In the genomic region with DNA sequence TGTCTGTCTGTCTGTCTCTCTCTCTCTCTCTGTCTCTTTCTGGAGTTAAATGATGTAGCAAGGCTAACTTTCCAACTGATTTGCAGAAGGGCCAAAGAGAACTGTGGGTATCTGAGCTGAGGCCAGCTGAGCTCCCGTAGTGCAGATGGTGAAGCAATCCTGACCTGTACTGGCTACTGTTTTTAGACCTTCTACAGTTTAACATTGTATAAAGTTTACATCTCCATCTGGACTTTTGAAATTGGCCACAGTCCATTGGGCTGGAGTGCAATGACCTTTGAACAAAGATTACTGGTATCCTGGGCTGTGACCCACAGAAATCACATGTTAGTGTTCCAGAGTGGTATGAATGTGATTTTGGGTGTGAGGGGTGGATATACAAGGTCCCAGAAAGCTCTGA, we compare ENCODE assay signal across 12 mouse cellular contexts.
DNase-seq lines count a peak whose midpoint lies in the region; TF ChIP-seq lines count a peak whose summit lies in the region.
"Had no signal": no experiment of that assay in that cellular context is flagged by ENCODE, and none has a peak within 500 bp of the region (broad histone marks: within the 10 kb centered on the region; RNA-seq: fewer than 3 reads in every experiment).

No protein-coding gene starts in this region.

- no peaks in the 10 kb centered on the region for H3K36me3 ChIP-seq in kidney, adult 2 months (ENCODE audit: control insufficient read depth, insufficient read depth, low read length)
- H3K36me3 ChIP-seq in ES-Bruce4 (ENCODE audit: control insufficient read depth, insufficient read depth, low read length, poor library complexity, severe bottlenecking) = no peaks in the 10 kb centered on the region
- H3K36me3 ChIP-seq: heart, embryonic 12.5 days; neural tube, embryonic 12.5 days had no signal

- TF ChIP-seq CTCF in kidney, adult 2 months (conservative IDR thresholded peaks at IDR 0.05; ENCODE audit: insufficient read depth, insufficient read length, low read depth, low read length) = no peak
- no peak for TF ChIP-seq CTCF in ES-Bruce4 (IDR thresholded peaks at IDR 0.05; ENCODE audit: low read depth, low read length)

- H3K4me3 ChIP-seq in kidney, adult 2 months (ENCODE audit: insufficient read depth, low read depth, low read length) = no peak overlapping the region
- H3K4me3 ChIP-seq in ES-Bruce4 (ENCODE audit: low read depth, low read length) = no peak overlapping the region
- H3K4me3 ChIP-seq: heart, embryonic 12.5 days; neural tube, embryonic 12.5 days had no signal

- H3K9ac ChIP-seq in ES-Bruce4 (ENCODE audit: low read depth, poor library complexity, severe bottlenecking) = no peak overlapping the region
- H3K9ac ChIP-seq: heart, embryonic 12.5 days; neural tube, embryonic 12.5 days had no signal

- TF ChIP-seq POLR2A in kidney, adult 2 months (IDR thresholded peaks at IDR 0.05; ENCODE audit: low read depth, low read length) = no peak
- TF ChIP-seq POLR2A in ES-Bruce4 (IDR thresholded peaks at IDR 0.05; ENCODE audit: insufficient read depth, low read length) = no peak

- H3K27ac ChIP-seq in kidney, adult 2 months (ENCODE audit: insufficient read depth, low read depth, low read length) = peak overlapping the region; percentile 76; the same call in 1 of the 2 replicates
- peak overlapping the region; percentile 75 for H3K27ac ChIP-seq in ES-Bruce4 (ENCODE audit: insufficient read depth, low read length)
- H3K27ac ChIP-seq: neural tube, embryonic 12.5 days had no signal

- peaks cover 7% of the 10 kb centered on the region; the same call in 1 of the 2 replicates for H3K4me1 ChIP-seq in kidney, adult 2 months (ENCODE audit: control insufficient read depth, insufficient read depth, low read length)
- peaks cover 2% of the 10 kb centered on the region for H3K4me1 ChIP-seq in ES-Bruce4 (ENCODE audit: control insufficient read depth, insufficient read depth, low read length)
- H3K4me1 ChIP-seq: heart, embryonic 12.5 days had no signal

- peaks cover 25% of the 10 kb centered on the region for H3K9me3 ChIP-seq in ES-Bruce4 (replicated peaks; ENCODE audit: control insufficient read depth, insufficient read depth, low read length, poor library complexity, severe bottlenecking)
- H3K9me3 ChIP-seq: neural tube, embryonic 12.5 days had no signal

- peak; percentile 90 for DNase-seq in kidney, adult 2 months
- DNase-seq in kidney, postnatal 4 days = no peak
- peak; percentile 6 for DNase-seq in R1 (ENCODE audit: low read depth, low spot score)
- DNase-seq in kidney, postnatal 25 days = peak; percentile 60 to 76
- DNase-seq in Muller cell, postnatal 12 days (ENCODE audit: inconsistent ontology term) = no peak
- DNase-seq in cerebellum, postnatal 36 days = no peak
- DNase-seq: gastrocnemius, postnatal 14 days; thymus, postnatal 36 days had no signal

- no peaks in the 10 kb centered on the region for H3K27me3 ChIP-seq in kidney, adult 2 months (replicated peaks; ENCODE audit: control insufficient read depth, insufficient read depth, low read length)
- H3K27me3 ChIP-seq in ES-Bruce4 (ENCODE audit: control insufficient read depth, insufficient read depth, low read length, poor library complexity, severe bottlenecking) = no peaks in the 10 kb centered on the region
- H3K27me3 ChIP-seq: CH12.LX; heart, embryonic 12.5 days; neural tube, embryonic 12.5 days had no signal

- 48% methylated on average over 1 of the region's 1 CpGs for WGBS in kidney, adult 2 months

- TF ChIP-seq EP300 in ES-Bruce4 (IDR thresholded peaks at IDR 0.05; ENCODE audit: insufficient read depth, low read depth, low read length) = no peak

Comparison
In these comparisons a context has a peak if more than half of its experiments do, and no peak if none do; other contexts are left out.
1. DNase-seq: peak in kidney, adult 2 months (single experiment), R1 (single experiment) and kidney, postnatal 25 days (2 of 2); none in kidney, postnatal 4 days (0 of 2), Muller cell, postnatal 12 days (single experiment) and cerebellum, postnatal 36 days (0 of 2).